Mouse (Mus musculus) embryonic facial prominence, embryonic 13.5 days (tissue): ENCODE data around the gene Relb. TPM values are rescaled to one million over a fixed set of nuclear protein-coding genes. Genes with fewer than 3 reads are reported as not detected.

Experiments used
- ATAC-seq: fragments of 200-750 bp; cut with Nextera tagmentation; 2 replicates; pipeline ENCODE4 v1.8.0; 2017; ENCODE audit warnings: low read depth; ENCODE audit not compliant: insufficient number of reproducible peaks, insufficient read depth, low FRiP score, low TSS enrichment
- H3K27ac ChIP-seq: fragments of 300-500 bp; sonication (generic); 2 replicates; pipeline ENCODE4 v1.5.1; 2015; ENCODE audit warnings: moderate library complexity, mild to moderate bottlenecking, inconsistent platforms
- H3K27me3 ChIP-seq: fragments of 300-500 bp; sonication (generic); 2 replicates; pipeline ENCODE4 v1.6.1; 2015; ENCODE audit warnings: mild to moderate bottlenecking, inconsistent platforms
- H3K36me3 ChIP-seq: fragments of 300-500 bp; sonication (generic); 2 replicates; pipeline ENCODE4 v1.6.1; 2015; ENCODE audit warnings: mild to moderate bottlenecking, inconsistent platforms
- H3K4me1 ChIP-seq: fragments of 300-500 bp; sonication (generic); 2 replicates; pipeline ENCODE4 v1.6.1; 2015; ENCODE audit warnings: inconsistent platforms
- H3K4me2 ChIP-seq: fragments of 300-500 bp; sonication (generic); 2 replicates; pipeline ENCODE4 v1.6.1; 2015; ENCODE audit warnings: moderate library complexity, mild to moderate bottlenecking, inconsistent platforms
- H3K4me3 ChIP-seq: fragments of 300-500 bp; sonication (generic); 2 replicates; pipeline ENCODE4 v1.5.1; 2015; ENCODE audit warnings: mild to moderate bottlenecking, inconsistent platforms
- H3K9ac ChIP-seq: fragments of 300-500 bp; sonication (generic); 2 replicates; pipeline ENCODE4 v1.6.1; 2015; ENCODE audit warnings: mild to moderate bottlenecking, inconsistent platforms
- H3K9me3 ChIP-seq: fragments of 300-500 bp; sonication (generic); 2 replicates; pipeline ENCODE4 v1.6.1; 2016; ENCODE audit warnings: inconsistent platforms
- WGBS: fragments of 180-500 bp; shearing (Covaris S2); methylation state at CpG from one replicate; pipeline ENCODE4 v1.1.7; 2015; ENCODE audit warnings: mixed read lengths; 5-methylcytosine and 5-hydroxymethylcytosine counted together
- polyA plus RNA-seq: library from polyadenylated mRNA; unstranded; fragments of >200 nt; fragmentation: Nextera tagmentation; extraction: Ambion mirVana; gene quantifications from 2 replicates; pipeline ENCODE4 v1.2.1, GENCODE M21; 2015

The Relb gene
- polyA plus RNA-seq, 1 experiment from 2014 or later, result 7.5 TPM

GRCm38 (mm10) chr7:19664455-19664954 lies 35.3 kb upstream of the Relb start:
- H3K27me3 ChIP-seq, result no peaks in the 10 kb centered on the region
- H3K4me3 ChIP-seq, result peak overlapping the region; percentile 100
- H3K9me3 ChIP-seq, result no peaks in the 10 kb centered on the region
- peaks cover 20% of the 10 kb centered on the region for H3K36me3 ChIP-seq
- peaks cover 23% of the 10 kb centered on the region for H3K4me1 ChIP-seq
- ATAC-seq, result no peak; the same call in 1 of the 2 replicates
- H3K4me2 ChIP-seq, result peak overlapping the region; percentile 82
- H3K27ac ChIP-seq, result peak overlapping the region; percentile 92
- H3K9ac ChIP-seq, result peak overlapping the region; percentile 99
- under 1% methylated on average over 35 of the region's 37 CpGs for WGBS

- Histone ChIP-seq H3K4me1 (peaks cover 18% of the 10 kb centered on the region), H3K27ac (no peak overlapping the region), H3K9ac (peak overlapping the region; percentile 99), H3K4me2 (peak overlapping the region; percentile 82), H3K9me3 (no peaks in the 10 kb centered on the region), H3K4me3 (peak overlapping the region; percentile 100), H3K36me3 (peaks cover 21% of the 10 kb centered on the region), H3K27me3 (no peaks in the 10 kb centered on the region)
- ATAC-seq, result no peak
- 16% methylated on average over 8 of the region's 8 CpGs for WGBS
Observed at GRCm38 (mm10) chr7:19663940-19664339, 34.7 kb upstream of the Relb start.

GRCm38 (mm10) chr7:19652614-19653013 lies 23.4 kb upstream of the Relb start:
- Histone ChIP-seq H3K4me2 (no peak overlapping the region), H3K27me3 (no peaks in the 10 kb centered on the region), H3K9me3 (no peaks in the 10 kb centered on the region), H3K36me3 (peaks cover 82% of the 10 kb centered on the region), H3K4me3 (no peak overlapping the region), H3K4me1 (no peaks in the 10 kb centered on the region), H3K9ac (no peak overlapping the region), H3K27ac (no peak overlapping the region)
- ATAC-seq, result no peak
- 97% methylated on average over 2 of the region's 2 CpGs for WGBS

GRCm38 (mm10) chr7:19651063-19651786 lies 22.0 kb upstream of the Relb start:
- H3K9ac ChIP-seq, result no peak overlapping the region
- peaks cover 93% of the 10 kb centered on the region for H3K36me3 ChIP-seq
- no peaks in the 10 kb centered on the region for H3K4me1 ChIP-seq
- no peak overlapping the region for H3K4me2 ChIP-seq
- H3K27me3 ChIP-seq, result no peaks in the 10 kb centered on the region
- WGBS, result 92% methylated on average over 6 of the region's 6 CpGs
- ATAC-seq, result no peak
- H3K27ac ChIP-seq, result no peak overlapping the region
- H3K9me3 ChIP-seq, result no peaks in the 10 kb centered on the region
- H3K4me3 ChIP-seq, result no peak overlapping the region

- no peak for ATAC-seq
- Histone ChIP-seq H3K9me3 (no peaks in the 10 kb centered on the region), H3K4me2 (no peak overlapping the region), H3K36me3 (peaks cover 99% of the 10 kb centered on the region), H3K4me3 (no peak overlapping the region), H3K9ac (no peak overlapping the region), H3K27me3 (no peaks in the 10 kb centered on the region), H3K4me1 (no peaks in the 10 kb centered on the region), H3K27ac (no peak overlapping the region)
- WGBS, result 93% methylated on average over 4 of the region's 4 CpGs
Observed at GRCm38 (mm10) chr7:19641223-19641622, 12.0 kb upstream of the Relb start.

- no peak for ATAC-seq
- H3K4me3 ChIP-seq, result no peak overlapping the region
- 88% methylated on average over 11 of the region's 11 CpGs for WGBS
- H3K27me3 ChIP-seq, result no peaks in the 10 kb centered on the region
- no peak overlapping the region for H3K27ac ChIP-seq
- no peaks in the 10 kb centered on the region for H3K9me3 ChIP-seq
- H3K4me1 ChIP-seq, result no peaks in the 10 kb centered on the region
- H3K36me3 ChIP-seq, result peaks cover 85% of the 10 kb centered on the region
- no peak overlapping the region for H3K4me2 ChIP-seq
- H3K9ac ChIP-seq, result no peak overlapping the region
Observed at GRCm38 (mm10) chr7:19635074-19635827, 6.0 kb upstream of the Relb start.

- Histone ChIP-seq H3K4me2 (no peak overlapping the region), H3K9ac (no peak overlapping the region), H3K27ac (no peak overlapping the region), H3K4me1 (0 out of 2 replicates have a peak, but pooled peaks cover 3% of the 10 kb centered on the region), H3K36me3 (peaks cover 79% of the 10 kb centered on the region), H3K9me3 (no peaks in the 10 kb centered on the region), H3K27me3 (no peaks in the 10 kb centered on the region), H3K4me3 (no peak overlapping the region)
- 92% methylated on average over 2 of the region's 2 CpGs for WGBS
- ATAC-seq, result no peak
Observed at GRCm38 (mm10) chr7:19634591-19634990, 5.4 kb upstream of the Relb start.

- Histone ChIP-seq H3K4me3 (no peak overlapping the region), H3K9ac (0 out of 2 replicates have a peak overlapping the region, but pooled peaks have one; percentile 16), H3K27ac (no peak overlapping the region), H3K4me2 (no peak overlapping the region), H3K4me1 (0 out of 2 replicates have a peak, but pooled peaks cover 4% of the 10 kb centered on the region), H3K27me3 (no peaks in the 10 kb centered on the region), H3K9me3 (no peaks in the 10 kb centered on the region), H3K36me3 (peaks cover 71% of the 10 kb centered on the region)
- no peak for ATAC-seq
- 88% methylated on average over 15 of the region's 15 CpGs for WGBS
Observed at GRCm38 (mm10) chr7:19633855-19634254, 4.6 kb upstream of the Relb start.

- no peak overlapping the region for H3K4me3 ChIP-seq
- H3K9me3 ChIP-seq, result no peaks in the 10 kb centered on the region
- H3K27me3 ChIP-seq, result no peaks in the 10 kb centered on the region
- WGBS, result 87% methylated on average over 17 of the region's 17 CpGs
- no peak overlapping the region for H3K27ac ChIP-seq
- ATAC-seq, result no peak
- no peak overlapping the region for H3K9ac ChIP-seq
- H3K4me2 ChIP-seq, result no peak overlapping the region
- H3K4me1 ChIP-seq, result 0 out of 2 replicates have a peak, but pooled peaks cover 4% of the 10 kb centered on the region
- peaks cover 65% of the 10 kb centered on the region for H3K36me3 ChIP-seq
Observed at GRCm38 (mm10) chr7:19633197-19633596, 4.0 kb upstream of the Relb start.

GRCm38 (mm10) chr7:19632720-19633119 lies 3.5 kb upstream of the Relb start:
- no peak overlapping the region for H3K4me2 ChIP-seq
- no peaks in the 10 kb centered on the region for H3K9me3 ChIP-seq
- no peak overlapping the region for H3K27ac ChIP-seq
- H3K27me3 ChIP-seq, result no peaks in the 10 kb centered on the region
- peaks cover 60% of the 10 kb centered on the region for H3K36me3 ChIP-seq
- ATAC-seq, result no peak
- H3K4me1 ChIP-seq, result 0 out of 2 replicates have a peak, but pooled peaks cover 4% of the 10 kb centered on the region
- no peak overlapping the region for H3K9ac ChIP-seq
- no peak overlapping the region for H3K4me3 ChIP-seq

GRCm38 (mm10) chr7:19632275-19632674 lies 3.0 kb upstream of the Relb start:
- Histone ChIP-seq H3K9me3 (no peaks in the 10 kb centered on the region), H3K36me3 (peaks cover 56% of the 10 kb centered on the region), H3K9ac (no peak overlapping the region), H3K27ac (no peak overlapping the region), H3K4me2 (no peak overlapping the region), H3K27me3 (no peaks in the 10 kb centered on the region), H3K4me3 (no peak overlapping the region), H3K4me1 (0 out of 2 replicates have a peak, but pooled peaks cover 4% of the 10 kb centered on the region)
- ATAC-seq, result no peak
